Mouse (Mus musculus) lung, embryonic 16.5 days (tissue): ENCODE measurements at regions not wholly inside any gene's neighbourhood (a gene's known extent, or its start where the extent isn't known, plus 50 kb on each side); places are given as distances from the start of the nearest gene placed in this dataset.

Experiments
- ATAC-seq: fragments of 200-750 bp; cut with Nextera tagmentation; 2 replicates; pipeline ENCODE4 v1.8.0; 2017; ENCODE audit warnings: low read depth, mild to moderate bottlenecking, moderate library complexity
- H3K27ac ChIP-seq: fragments of 300-500 bp; sonication (generic); 2 replicates; pipeline ENCODE4 v1.5.1; 2014; ENCODE audit warnings: mild to moderate bottlenecking, control low read depth, low read length
- H3K27me3 ChIP-seq: fragments of 300-500 bp; sonication (generic); 2 replicates; pipeline ENCODE4 v1.6.1; 2014; ENCODE audit warnings: low read depth, low read length, mixed read lengths; ENCODE audit not compliant: control insufficient read depth, insufficient read depth
- H3K36me3 ChIP-seq: fragments of 300-500 bp; sonication (generic); 2 replicates; pipeline ENCODE4 v1.6.1; 2014; ENCODE audit warnings: low read length; ENCODE audit not compliant: control insufficient read depth, insufficient read depth
- H3K4me1 ChIP-seq: fragments of 300-500 bp; sonication (generic); replicated peaks from 2 replicates; pipeline ENCODE4 v1.6.1; 2014; ENCODE audit warnings: low read length, mixed read lengths; ENCODE audit not compliant: control insufficient read depth, insufficient read depth
- H3K4me2 ChIP-seq: fragments of 300-500 bp; sonication (generic); 2 replicates; pipeline ENCODE4 v1.6.1; 2014; ENCODE audit warnings: low read depth, low read length, control low read depth
- H3K4me3 ChIP-seq: fragments of 300-500 bp; sonication (generic); 2 replicates; pipeline ENCODE4 v1.5.1; 2014; ENCODE audit warnings: mild to moderate bottlenecking, low read length, control low read depth
- H3K9ac ChIP-seq: fragments of 300-500 bp; sonication (generic); 2 replicates; pipeline ENCODE4 v1.6.1; 2014; ENCODE audit warnings: low read length, control low read depth
- H3K9me3 ChIP-seq: fragments of 300-500 bp; sonication (generic); 2 replicates; pipeline ENCODE4 v1.6.1; 2016; ENCODE audit warnings: low read length; ENCODE audit not compliant: control insufficient read depth
- WGBS: fragments of 180-500 bp; shearing (Covaris S2); extraction: QIAGEN DNeasy Blood & Tissue Kit; methylation state at CpG from one replicate; pipeline ENCODE4 v1.1.7; 2014; 5-methylcytosine and 5-hydroxymethylcytosine counted together

GRCm38 (mm10) chr3:149508671-149509070 is 518.3 kb upstream of the Adgrl2 start:
- Histone ChIP-seq H3K9me3 (no peaks in the 10 kb centered on the region), H3K27ac (no peak overlapping the region), H3K9ac (no peak overlapping the region), H3K4me2 (no peak overlapping the region), H3K4me3 (no peak overlapping the region), H3K27me3 (no peaks in the 10 kb centered on the region), H3K36me3 (no peaks in the 10 kb centered on the region), H3K4me1 (no peaks in the 10 kb centered on the region)
- WGBS: 82% methylated on average over 10 of the region's 10 CpGs
- ATAC-seq: no peak

- Histone ChIP-seq H3K27me3 (no peaks in the 10 kb centered on the region), H3K4me3 (no peak overlapping the region), H3K4me1 (no peaks in the 10 kb centered on the region), H3K9ac (no peak overlapping the region), H3K36me3 (no peaks in the 10 kb centered on the region), H3K9me3 (no peaks in the 10 kb centered on the region), H3K4me2 (no peak overlapping the region), H3K27ac (no peak overlapping the region)
- ATAC-seq: no peak
- 51% methylated on average over 9 of the region's 9 CpGs for WGBS
Observed at GRCm38 (mm10) chr3:149505692-149506091, 515.3 kb upstream of the Adgrl2 start.

- H3K36me3 ChIP-seq: no peaks in the 10 kb centered on the region
- H3K4me2 ChIP-seq: no peak overlapping the region
- H3K27ac ChIP-seq: no peak overlapping the region
- no peaks in the 10 kb centered on the region for H3K9me3 ChIP-seq
- H3K27me3 ChIP-seq: no peaks in the 10 kb centered on the region
- ATAC-seq: no peak
- no peak overlapping the region for H3K9ac ChIP-seq
- no peak overlapping the region for H3K4me3 ChIP-seq
- whole genome bisulfite sequencing: 82% methylated on average over 2 of the region's 2 CpGs
- H3K4me1 ChIP-seq: no peaks in the 10 kb centered on the region
Observed at GRCm38 (mm10) chr3:149503992-149504391, 513.6 kb upstream of the Adgrl2 start.

- Histone ChIP-seq H3K36me3 (no peaks in the 10 kb centered on the region), H3K27me3 (no peaks in the 10 kb centered on the region), H3K9ac (no peak overlapping the region), H3K4me1 (peaks cover 3% of the 10 kb centered on the region; the same call in 1 of the 2 replicates), H3K27ac (no peak overlapping the region), H3K9me3 (no peaks in the 10 kb centered on the region), H3K4me3 (no peak overlapping the region), H3K4me2 (no peak overlapping the region)
- ATAC-seq: no peak
- WGBS: 80% methylated on average over 3 of the region's 3 CpGs
Observed at GRCm38 (mm10) chr3:149500130-149500529, 509.8 kb upstream of the Adgrl2 start.

- Histone ChIP-seq H3K9ac (no peak overlapping the region), H3K4me1 (peaks cover 3% of the 10 kb centered on the region; the same call in 1 of the 2 replicates), H3K4me3 (no peak overlapping the region), H3K9me3 (no peaks in the 10 kb centered on the region), H3K36me3 (no peaks in the 10 kb centered on the region), H3K27me3 (no peaks in the 10 kb centered on the region), H3K27ac (no peak overlapping the region), H3K4me2 (no peak overlapping the region)
- no peak for ATAC-seq
- 36% methylated on average over 1 of the region's 1 CpGs for whole genome bisulfite sequencing
Observed at GRCm38 (mm10) chr3:149498765-149499164, 508.4 kb upstream of the Adgrl2 start.

- Histone ChIP-seq H3K4me3 (no peak overlapping the region; the same call in 1 of the 2 replicates), H3K27me3 (no peaks in the 10 kb centered on the region), H3K4me2 (peak overlapping the region; percentile 29), H3K4me1 (peaks cover 3% of the 10 kb centered on the region; the same call in 1 of the 2 replicates), H3K9ac (no peak overlapping the region), H3K9me3 (no peaks in the 10 kb centered on the region), H3K36me3 (no peaks in the 10 kb centered on the region), H3K27ac (no peak overlapping the region)
- ATAC-seq: 0 out of 2 replicates have a peak, but pooled peaks have one; percentile 45
- 52% methylated on average over 10 of the region's 10 CpGs for WGBS
Observed at GRCm38 (mm10) chr3:149496829-149497471, 506.6 kb upstream of the Adgrl2 start.

GRCm38 (mm10) chr3:149496122-149496521 is 505.8 kb upstream of the Adgrl2 start:
- 46% methylated on average over 2 of the region's 2 CpGs for WGBS
- no peak for ATAC-seq
- Histone ChIP-seq H3K36me3 (no peaks in the 10 kb centered on the region), H3K4me1 (peaks cover 3% of the 10 kb centered on the region; the same call in 1 of the 2 replicates), H3K4me2 (no peak overlapping the region), H3K27ac (no peak overlapping the region), H3K4me3 (no peak overlapping the region), H3K9me3 (no peaks in the 10 kb centered on the region), H3K9ac (no peak overlapping the region), H3K27me3 (no peaks in the 10 kb centered on the region)

- Histone ChIP-seq H3K27me3 (no peaks in the 10 kb centered on the region), H3K4me3 (no peak overlapping the region), H3K4me2 (no peak overlapping the region), H3K9me3 (no peaks in the 10 kb centered on the region), H3K27ac (no peak overlapping the region), H3K9ac (no peak overlapping the region), H3K36me3 (no peaks in the 10 kb centered on the region), H3K4me1 (no peaks in the 10 kb centered on the region)
- no peak for ATAC-seq
- 79% methylated on average over 4 of the region's 4 CpGs for WGBS
Observed at GRCm38 (mm10) chr3:149488147-149488546, 497.8 kb upstream of the Adgrl2 start.

- Histone ChIP-seq H3K4me3 (no peak overlapping the region), H3K27me3 (no peaks in the 10 kb centered on the region), H3K9ac (no peak overlapping the region), H3K4me2 (no peak overlapping the region), H3K27ac (no peak overlapping the region), H3K4me1 (no peaks in the 10 kb centered on the region), H3K36me3 (no peaks in the 10 kb centered on the region), H3K9me3 (no peaks in the 10 kb centered on the region)
- ATAC-seq: no peak
- WGBS: 79% methylated on average over 4 of the region's 4 CpGs
Observed at GRCm38 (mm10) chr3:149485406-149485805, 495.1 kb upstream of the Adgrl2 start.
